ENCODE assay signal across 18 mouse cellular contexts in genomic region chr1:55904571-55904970, GRCm38 (mm10).
"Had no signal": no experiment of that assay in that cellular context is flagged by ENCODE, and none has a peak within 500 bp of the region (broad histone marks: within the 10 kb centered on the region; RNA-seq: fewer than 3 reads in every experiment).

No protein-coding gene starts in this region.

- H3K4me3 ChIP-seq: liver, embryonic 15.5 days; lung, embryonic 15.5 days; megakaryocyte, embryonic 14.5 days; midbrain, embryonic 13.5 days; midbrain, embryonic 15.5 days; neural tube, embryonic 12.5 days; stomach, embryonic 15.5 days had no signal

- H3K9me3 ChIP-seq: liver, embryonic 15.5 days; lung, embryonic 15.5 days; midbrain, embryonic 15.5 days; neural tube, embryonic 12.5 days; stomach, embryonic 15.5 days had no signal

- H3K27me3 ChIP-seq: liver, embryonic 15.5 days; lung, embryonic 15.5 days; megakaryocyte, embryonic 14.5 days; midbrain, embryonic 15.5 days; neural tube, embryonic 12.5 days; stomach, embryonic 15.5 days had no signal

- H3K9ac ChIP-seq: liver, embryonic 15.5 days; liver, postnatal 0 days; lung, embryonic 15.5 days; midbrain, embryonic 13.5 days; midbrain, embryonic 15.5 days; neural tube, embryonic 12.5 days; stomach, embryonic 15.5 days had no signal

- H3K4me1 ChIP-seq: liver, embryonic 15.5 days; lung, embryonic 15.5 days; midbrain, embryonic 13.5 days; midbrain, embryonic 15.5 days; neural tube, embryonic 12.5 days; stomach, embryonic 15.5 days had no signal

- DNase-seq: liver, postnatal 0 days; lung, adult 2 months; lung, postnatal 14 days; lung, postnatal 36 days; right cerebral cortex, postnatal 14 days; thymus, adult 2 months; thymus, postnatal 14 days; thymus, postnatal 36 days had no signal

- ATAC-seq: liver, postnatal 0 days; lung, postnatal 0 days; midbrain, embryonic 13.5 days; midbrain, embryonic 15.5 days had no signal

- H3K27ac ChIP-seq: liver, embryonic 15.5 days; lung, embryonic 15.5 days; macrophage; midbrain, embryonic 13.5 days; midbrain, embryonic 15.5 days; neural tube, embryonic 12.5 days; stomach, embryonic 15.5 days; stomach, postnatal 0 days had no signal

- H3K36me3 ChIP-seq: liver, embryonic 15.5 days; lung, embryonic 15.5 days; midbrain, embryonic 13.5 days; midbrain, embryonic 15.5 days; neural tube, embryonic 12.5 days; stomach, embryonic 15.5 days had no signal
